Mouse (Mus musculus) intestine, embryonic 16.5 days (tissue): ENCODE measurements around the gene Pde8a. TPM values are rescaled to one million over a fixed set of nuclear protein-coding genes. Genes with fewer than 3 reads are reported as not detected.

Source experiments
- ATAC-seq: fragments of 200-750 bp; cut with Nextera tagmentation; 2 replicates; pipeline ENCODE4 v1.8.0; 2017; ENCODE audit warnings: moderate TSS enrichment, moderate library complexity
- H3K27ac ChIP-seq: fragments of 300-500 bp; sonication (generic); 2 replicates; pipeline ENCODE4 v1.5.1; 2014; ENCODE audit warnings: mild to moderate bottlenecking, low read length
- H3K27me3 ChIP-seq: fragments of 300-500 bp; sonication (generic); replicated peaks from 2 replicates; pipeline ENCODE4 v1.6.1; 2014; ENCODE audit warnings: low read length, control low read depth, mixed read lengths; ENCODE audit not compliant: control insufficient read depth, insufficient read depth
- H3K36me3 ChIP-seq: fragments of 300-500 bp; sonication (generic); 2 replicates; pipeline ENCODE4 v1.6.1; 2014; ENCODE audit warnings: low read length, control low read depth; ENCODE audit not compliant: control insufficient read depth, insufficient read depth
- H3K4me1 ChIP-seq: fragments of 300-500 bp; sonication (generic); 2 replicates; pipeline ENCODE4 v1.6.1; 2014; ENCODE audit warnings: low read length, control low read depth, mixed read lengths; ENCODE audit not compliant: control insufficient read depth, insufficient read depth
- H3K4me2 ChIP-seq: fragments of 300-500 bp; sonication (generic); 2 replicates; pipeline ENCODE4 v1.6.1; 2014; ENCODE audit warnings: low read depth, low read length, control low read depth
- H3K4me3 ChIP-seq: fragments of 300-500 bp; sonication (generic); 2 replicates; pipeline ENCODE4 v1.5.1; 2014; ENCODE audit warnings: mild to moderate bottlenecking, low read length
- H3K9ac ChIP-seq: fragments of 300-500 bp; sonication (generic); 2 replicates; pipeline ENCODE4 v1.6.1; 2014; ENCODE audit warnings: low read depth, low read length
- H3K9me3 ChIP-seq: fragments of 300-500 bp; sonication (generic); 2 replicates; pipeline ENCODE4 v1.6.1; 2016; ENCODE audit warnings: low read length, control low read depth; ENCODE audit not compliant: control insufficient read depth
- WGBS: fragments of 180-500 bp; shearing (Covaris S2); extraction: QIAGEN DNeasy Blood & Tissue Kit; methylation state at CpG from one replicate; pipeline ENCODE4 v1.1.7; 2014; 5-methylcytosine and 5-hydroxymethylcytosine counted together
- polyA plus RNA-seq: library from polyadenylated mRNA; unstranded; fragments of >200 nt; fragmentation: Nextera tagmentation; extraction: Ambion mirVana; gene quantifications from 2 replicates; pipeline ENCODE4 v1.2.1, GENCODE M21; 2015

Pde8a gene
- polyA plus RNA-seq, 1 experiment from 2014 or later: 1.4 TPM

- Histone ChIP-seq H3K27me3 (no peaks in the 10 kb centered on the region), H3K9me3 (no peaks in the 10 kb centered on the region), H3K4me1 (peaks cover 19% of the 10 kb centered on the region), H3K36me3 (peaks cover 16% of the 10 kb centered on the region), H3K4me2 (peak within 1 kb of the TSS; percentile 93), H3K4me3 (peak within 1 kb of the TSS; percentile 96), H3K9ac (peak within 1 kb of the TSS; percentile 98), H3K27ac (peak within 1 kb of the TSS; percentile 80)
- peak; percentile 91 for ATAC-seq
- under 1% methylated on average over 82 of the region's 85 CpGs for WGBS
Observed at GRCm38 (mm10) chr7:81344544-81345446, 131.4 kb downstream of the Pde8a start, which contains the start of gene Rps17. Gene Rps17, minus strand, starts transcription at chr7:81345254.

- Histone ChIP-seq H3K9me3 (no peaks in the 10 kb centered on the region), H3K4me1 (peaks cover 16% of the 10 kb centered on the region), H3K9ac (peak overlapping the region; percentile 69), H3K27ac (no peak overlapping the region), H3K36me3 (peaks cover 13% of the 10 kb centered on the region), H3K27me3 (no peaks in the 10 kb centered on the region), H3K4me3 (peak overlapping the region; percentile 96), H3K4me2 (peak overlapping the region; percentile 57)
- WGBS: 60% methylated on average over 15 of the region's 15 CpGs
- no peak; the same call in 1 of the 2 replicates for ATAC-seq
Observed at GRCm38 (mm10) chr7:81345447-81346170, 132.2 kb downstream of the Pde8a start.

GRCm38 (mm10) chr7:81348206-81348605 is 134.8 kb downstream of the Pde8a start:
- Histone ChIP-seq H3K36me3 (peaks cover 3% of the 10 kb centered on the region; the same call in 1 of the 2 replicates), H3K9me3 (no peaks in the 10 kb centered on the region), H3K27ac (no peak overlapping the region), H3K9ac (no peak overlapping the region), H3K4me2 (no peak overlapping the region), H3K4me3 (no peak overlapping the region), H3K27me3 (no peaks in the 10 kb centered on the region), H3K4me1 (peaks cover 8% of the 10 kb centered on the region)
- 69% methylated on average over 7 of the region's 7 CpGs for whole genome bisulfite sequencing
- ATAC-seq: no peak

- WGBS: 83% methylated on average over 4 of the region's 4 CpGs
- Histone ChIP-seq H3K4me3 (no peak overlapping the region), H3K27ac (no peak overlapping the region), H3K9me3 (no peaks in the 10 kb centered on the region), H3K4me2 (no peak overlapping the region), H3K9ac (no peak overlapping the region), H3K36me3 (no peaks in the 10 kb centered on the region), H3K4me1 (no peaks in the 10 kb centered on the region), H3K27me3 (no peaks in the 10 kb centered on the region)
- ATAC-seq: no peak
Observed at GRCm38 (mm10) chr7:81351826-81352225, 138.4 kb downstream of the Pde8a start.

- Histone ChIP-seq H3K4me1 (no peaks in the 10 kb centered on the region), H3K9me3 (no peaks in the 10 kb centered on the region), H3K9ac (no peak overlapping the region), H3K36me3 (no peaks in the 10 kb centered on the region), H3K27ac (no peak overlapping the region), H3K27me3 (no peaks in the 10 kb centered on the region), H3K4me3 (no peak overlapping the region), H3K4me2 (no peak overlapping the region)
- ATAC-seq: no peak
- 81% methylated on average over 7 of the region's 7 CpGs for WGBS
Observed at GRCm38 (mm10) chr7:81355746-81356145, 142.3 kb downstream of the Pde8a start.

GRCm38 (mm10) chr7:81356360-81356759 is 143.0 kb downstream of the Pde8a start:
- Histone ChIP-seq H3K4me1 (no peaks in the 10 kb centered on the region), H3K9ac (no peak overlapping the region), H3K27me3 (no peaks in the 10 kb centered on the region), H3K4me3 (no peak overlapping the region), H3K36me3 (no peaks in the 10 kb centered on the region), H3K4me2 (no peak overlapping the region), H3K9me3 (no peaks in the 10 kb centered on the region), H3K27ac (no peak overlapping the region)
- no peak for ATAC-seq
- 86% methylated on average over 1 of the region's 1 CpGs for WGBS

GRCm38 (mm10) chr7:81356975-81357374 is 143.6 kb downstream of the Pde8a start:
- no peak overlapping the region for H3K4me2 ChIP-seq

GRCm38 (mm10) chr7:81367946-81368345 is 154.6 kb downstream of the Pde8a start:
- WGBS: 68% methylated on average over 3 of the region's 3 CpGs
- Histone ChIP-seq H3K4me2 (no peak overlapping the region), H3K27me3 (no peaks in the 10 kb centered on the region; the same call in 1 of the 2 replicates), H3K4me1 (no peaks in the 10 kb centered on the region), H3K4me3 (no peak overlapping the region), H3K9me3 (no peaks in the 10 kb centered on the region), H3K9ac (no peak overlapping the region), H3K27ac (no peak overlapping the region), H3K36me3 (no peaks in the 10 kb centered on the region)
- no peak for ATAC-seq

More at GRCm38 (mm10) chr7:81356975-81357374, 143.6 kb downstream of the Pde8a start:
- Histone ChIP-seq H3K9ac (no peak overlapping the region), H3K27ac (no peak overlapping the region), H3K27me3 (no peaks in the 10 kb centered on the region), H3K36me3 (no peaks in the 10 kb centered on the region), H3K4me3 (no peak overlapping the region), H3K9me3 (no peaks in the 10 kb centered on the region), H3K4me1 (no peaks in the 10 kb centered on the region)
- ATAC-seq: no peak
- WGBS: 83% methylated on average over 7 of the region's 7 CpGs

GRCm38 (mm10) chr7:81369724-81370123 is 156.3 kb downstream of the Pde8a start:
- H3K27ac ChIP-seq: no peak overlapping the region
- no peak overlapping the region for H3K9ac ChIP-seq
- H3K4me2 ChIP-seq: no peak overlapping the region
- no peaks in the 10 kb centered on the region for H3K9me3 ChIP-seq
- no peaks in the 10 kb centered on the region for H3K4me1 ChIP-seq
- WGBS: 59% methylated on average over 3 of the region's 3 CpGs
- no peaks in the 10 kb centered on the region; the same call in 1 of the 2 replicates for H3K27me3 ChIP-seq
- no peaks in the 10 kb centered on the region for H3K36me3 ChIP-seq
- no peak overlapping the region for H3K4me3 ChIP-seq
- ATAC-seq: no peak
